Mouse (Mus musculus): ENCODE results near the gene Rbfox1. TPM values are rescaled to one million over a fixed set of nuclear protein-coding genes. Genes with fewer than 3 reads are reported as not detected.

Rbfox1 gene
- polyA plus RNA-seq, 1 experiment from 2014 or later, result 4.7 TPM

DNA sequence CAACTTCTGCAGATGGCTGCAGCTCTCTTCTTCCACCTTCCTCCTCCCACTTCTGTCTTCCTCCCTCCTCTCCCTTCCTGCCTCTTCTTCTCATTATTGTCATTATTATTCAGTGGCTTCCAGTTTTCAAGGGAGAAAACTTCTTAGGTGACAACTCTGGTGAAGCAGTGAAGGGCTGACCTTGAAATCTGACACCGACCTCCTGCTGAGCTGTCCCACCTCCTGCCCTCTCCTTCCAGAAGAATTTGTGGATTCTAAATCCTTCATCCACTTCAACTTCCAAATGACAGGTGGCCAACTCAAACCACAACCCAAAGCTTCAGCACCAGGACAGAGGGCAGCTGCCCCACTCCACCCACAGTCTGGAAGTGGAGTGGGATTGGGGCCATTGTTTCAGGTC lies 134.2 kb downstream of the Rbfox1 start:
- H3K9ac ChIP-seq (ENCODE audit: low read length), result no peak overlapping the region
- H3K4me1 ChIP-seq (ENCODE audit: control insufficient read depth in 2 of 2, insufficient read depth in 2 of 2, low read length in 2 of 2), result no peaks in the 10 kb centered on the region
- H3K4me2 ChIP-seq (ENCODE audit: low read length), result no peak overlapping the region
- H3K27me3 ChIP-seq (ENCODE audit: control insufficient read depth, insufficient read depth, low read length), result no peaks in the 10 kb centered on the region
- ATAC-seq (ENCODE audit: insufficient number of reproducible peaks, insufficient read depth, low FRiP score, low read depth), result no peak
- no peak overlapping the region for H3K27ac ChIP-seq (replicated peaks in 1 of 2; ENCODE audit: control insufficient read depth in 1 of 2, insufficient read depth in 1 of 2, low read depth in 2 of 2, low read length in 2 of 2)
- no peaks in the 10 kb centered on the region for H3K36me3 ChIP-seq (ENCODE audit: control insufficient read depth, insufficient read depth, low read length)
- H3K4me3 ChIP-seq (ENCODE audit: control insufficient read depth in 1 of 2, insufficient read depth in 1 of 2, low read depth in 1 of 2, low read length in 2 of 2), result no peak overlapping the region
- no peaks in the 10 kb centered on the region for H3K9me3 ChIP-seq (ENCODE audit: control insufficient read depth, low read length)
- 6% methylated on average over 1 of the region's 1 CpGs for WGBS

DNA sequence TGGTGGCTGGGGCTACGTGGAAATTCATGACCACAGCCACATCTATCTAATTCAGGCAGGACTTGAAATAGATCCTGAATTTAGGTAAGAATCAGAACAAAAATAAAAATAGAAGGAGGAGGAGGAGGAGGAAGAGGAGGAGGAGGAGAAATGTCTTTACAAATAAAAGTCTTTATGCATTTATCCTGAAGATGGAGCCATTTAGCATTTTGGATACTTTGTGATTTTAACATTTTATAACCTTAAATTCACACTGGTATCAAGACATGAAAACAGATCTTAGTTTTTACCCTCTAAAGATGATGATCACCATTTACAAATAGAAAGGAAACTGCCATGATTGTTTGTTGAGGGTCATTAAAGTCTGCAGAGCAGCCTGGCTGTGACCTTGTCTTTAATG lies 146.1 kb downstream of the Rbfox1 start:
- H3K4me3 ChIP-seq (ENCODE audit: control insufficient read depth in 1 of 2, insufficient read depth in 1 of 2, low read depth in 1 of 2, low read length in 2 of 2), result no peak overlapping the region
- no peaks in the 10 kb centered on the region; the same call in 1 of the 2 replicates for H3K27me3 ChIP-seq (ENCODE audit: control insufficient read depth, insufficient read depth, low read length)
- ATAC-seq (ENCODE audit: insufficient number of reproducible peaks, insufficient read depth, low FRiP score, low read depth), result no peak
- H3K4me2 ChIP-seq (ENCODE audit: low read length), result no peak overlapping the region
- no peaks in the 10 kb centered on the region for H3K36me3 ChIP-seq (ENCODE audit: control insufficient read depth, insufficient read depth, low read length)
- WGBS, result 77% methylated on average over 1 of the region's 1 CpGs
- no peaks in the 10 kb centered on the region for H3K9me3 ChIP-seq (ENCODE audit: control insufficient read depth, low read length)
- no peak overlapping the region for H3K27ac ChIP-seq (replicated peaks in 1 of 2; ENCODE audit: control insufficient read depth in 1 of 2, insufficient read depth in 1 of 2, low read depth in 2 of 2, low read length in 2 of 2)
- H3K4me1 ChIP-seq (ENCODE audit: control insufficient read depth in 2 of 2, insufficient read depth in 2 of 2, low read length in 2 of 2), result no peaks in the 10 kb centered on the region
- H3K9ac ChIP-seq (ENCODE audit: low read length), result no peak overlapping the region

- no peak overlapping the region for H3K4me2 ChIP-seq (ENCODE audit: low read length)
- 85% methylated on average over 7 of the region's 7 CpGs for WGBS
Observed at GRCm38 (mm10) chr16:6032563-6032962, 147.4 kb downstream of the Rbfox1 start.

DNA sequence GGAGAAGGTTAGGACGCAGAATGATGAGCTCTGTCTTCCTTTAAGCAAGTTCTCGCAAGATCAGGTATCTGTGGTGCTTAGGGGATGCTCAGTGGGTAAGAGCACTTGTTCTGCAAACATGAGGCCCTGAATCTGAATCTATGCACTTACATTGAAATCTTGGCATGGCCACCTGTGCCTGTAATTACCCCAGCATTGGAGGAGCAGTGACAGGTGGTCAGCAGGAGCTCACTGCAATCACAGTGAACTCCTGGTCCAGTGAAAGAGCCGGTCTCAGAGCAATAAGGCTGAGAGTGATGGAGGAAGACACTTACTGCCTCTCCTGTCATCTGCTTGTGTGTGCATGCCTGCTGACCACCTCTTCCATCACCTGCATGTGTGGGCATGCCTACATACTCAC lies 149.7 kb downstream of the Rbfox1 start:
- no peak overlapping the region for H3K4me3 ChIP-seq (ENCODE audit: control insufficient read depth in 1 of 2, insufficient read depth in 1 of 2, low read depth in 1 of 2, low read length in 2 of 2)
- no peaks in the 10 kb centered on the region for H3K9me3 ChIP-seq (ENCODE audit: control insufficient read depth, low read length)
- no peak for ATAC-seq (ENCODE audit: insufficient number of reproducible peaks, insufficient read depth, low FRiP score, low read depth)
- WGBS, result 82% methylated on average over 3 of the region's 3 CpGs
- no peak overlapping the region for H3K4me2 ChIP-seq (ENCODE audit: low read length)
- H3K36me3 ChIP-seq (ENCODE audit: control insufficient read depth, insufficient read depth, low read length), result no peaks in the 10 kb centered on the region
- H3K27ac ChIP-seq (replicated peaks in 1 of 2; ENCODE audit: control insufficient read depth in 1 of 2, insufficient read depth in 1 of 2, low read depth in 2 of 2, low read length in 2 of 2), result no peak overlapping the region
- H3K27me3 ChIP-seq (ENCODE audit: control insufficient read depth, insufficient read depth, low read length), result no peaks in the 10 kb centered on the region; the same call in 1 of the 2 replicates
- H3K4me1 ChIP-seq (ENCODE audit: control insufficient read depth in 2 of 2, insufficient read depth in 2 of 2, low read length in 2 of 2), result no peaks in the 10 kb centered on the region
- H3K9ac ChIP-seq (ENCODE audit: low read length), result no peak overlapping the region

More at GRCm38 (mm10) chr16:6032563-6032962, 147.4 kb downstream of the Rbfox1 start:
- Histone ChIP-seq H3K36me3 (ENCODE audit: control insufficient read depth, insufficient read depth, low read length) (no peaks in the 10 kb centered on the region), H3K27me3 (ENCODE audit: control insufficient read depth, insufficient read depth, low read length) (no peaks in the 10 kb centered on the region; the same call in 1 of the 2 replicates), H3K4me1 (ENCODE audit: control insufficient read depth in 2 of 2, insufficient read depth in 2 of 2, low read length in 2 of 2) (no peaks in the 10 kb centered on the region), H3K4me3 (ENCODE audit: control insufficient read depth in 1 of 2, insufficient read depth in 1 of 2, low read depth in 1 of 2, low read length in 2 of 2) (no peak overlapping the region), H3K9ac (ENCODE audit: low read length) (no peak overlapping the region), H3K27ac (replicated peaks in 1 of 2; ENCODE audit: control insufficient read depth in 1 of 2, insufficient read depth in 1 of 2, low read depth in 2 of 2, low read length in 2 of 2) (no peak overlapping the region), H3K9me3 (ENCODE audit: control insufficient read depth, low read length) (no peaks in the 10 kb centered on the region)
- no peak for ATAC-seq (ENCODE audit: insufficient number of reproducible peaks, insufficient read depth, low FRiP score, low read depth)

DNA sequence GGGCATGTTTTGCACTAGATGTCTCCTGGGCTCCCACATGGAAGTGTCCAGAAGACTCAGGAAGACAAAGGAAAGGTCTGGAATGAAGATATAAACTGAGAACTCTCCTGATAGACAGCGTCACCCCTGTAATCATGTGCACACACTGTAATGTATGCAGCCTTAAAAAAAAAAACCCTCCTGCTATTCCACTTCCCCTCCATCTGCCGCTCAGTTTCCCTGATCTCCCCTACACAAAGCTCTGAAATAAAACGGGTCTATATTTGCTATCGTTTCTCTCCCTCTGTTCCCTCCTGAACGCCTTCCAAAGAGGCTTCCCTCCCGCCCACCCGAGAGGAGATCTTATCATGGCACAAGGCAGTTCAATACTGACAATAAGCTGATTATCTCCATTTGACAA lies 151.9 kb downstream of the Rbfox1 start:
- Histone ChIP-seq H3K4me2 (ENCODE audit: low read length) (no peak overlapping the region), H3K27me3 (ENCODE audit: control insufficient read depth, insufficient read depth, low read length) (no peaks in the 10 kb centered on the region), H3K36me3 (ENCODE audit: control insufficient read depth, insufficient read depth, low read length) (no peaks in the 10 kb centered on the region), H3K4me1 (ENCODE audit: control insufficient read depth in 2 of 2, insufficient read depth in 2 of 2, low read length in 2 of 2) (no peaks in the 10 kb centered on the region), H3K9ac (ENCODE audit: low read length) (no peak overlapping the region), H3K27ac (replicated peaks in 1 of 2; ENCODE audit: control insufficient read depth in 1 of 2, insufficient read depth in 1 of 2, low read depth in 2 of 2, low read length in 2 of 2) (no peak overlapping the region), H3K9me3 (ENCODE audit: control insufficient read depth, low read length) (no peaks in the 10 kb centered on the region), H3K4me3 (ENCODE audit: control insufficient read depth in 1 of 2, insufficient read depth in 1 of 2, low read depth in 1 of 2, low read length in 2 of 2) (no peak overlapping the region)
- ATAC-seq (ENCODE audit: insufficient number of reproducible peaks, insufficient read depth, low FRiP score, low read depth), result no peak
- WGBS, result 72% methylated on average over 7 of the region's 7 CpGs

- Histone ChIP-seq H3K4me1 (ENCODE audit: control insufficient read depth in 2 of 2, insufficient read depth in 2 of 2, low read length in 2 of 2) (no peaks in the 10 kb centered on the region), H3K4me3 (ENCODE audit: control insufficient read depth in 1 of 2, insufficient read depth in 1 of 2, low read depth in 1 of 2, low read length in 2 of 2) (no peak overlapping the region), H3K4me2 (ENCODE audit: low read length) (no peak overlapping the region), H3K9me3 (ENCODE audit: control insufficient read depth, low read length) (no peaks in the 10 kb centered on the region), H3K9ac (ENCODE audit: low read length) (no peak overlapping the region), H3K36me3 (ENCODE audit: control insufficient read depth, insufficient read depth, low read length) (no peaks in the 10 kb centered on the region), H3K27me3 (ENCODE audit: control insufficient read depth, insufficient read depth, low read length) (no peaks in the 10 kb centered on the region), H3K27ac (replicated peaks in 1 of 2; ENCODE audit: control insufficient read depth in 1 of 2, insufficient read depth in 1 of 2, low read depth in 2 of 2, low read length in 2 of 2) (no peak overlapping the region)
- ATAC-seq (ENCODE audit: insufficient number of reproducible peaks, insufficient read depth, low FRiP score, low read depth), result no peak
- WGBS, result 65% methylated on average over 3 of the region's 3 CpGs
Observed at GRCm38 (mm10) chr16:6042766-6043165, 157.6 kb downstream of the Rbfox1 start.

- Histone ChIP-seq H3K4me1 (ENCODE audit: control insufficient read depth in 2 of 2, insufficient read depth in 2 of 2, low read length in 2 of 2) (no peaks in the 10 kb centered on the region), H3K4me3 (ENCODE audit: control insufficient read depth in 1 of 2, insufficient read depth in 1 of 2, low read depth in 1 of 2, low read length in 2 of 2) (no peak overlapping the region), H3K36me3 (ENCODE audit: control insufficient read depth, insufficient read depth, low read length) (no peaks in the 10 kb centered on the region), H3K4me2 (ENCODE audit: low read length) (no peak overlapping the region), H3K9me3 (ENCODE audit: control insufficient read depth, low read length) (no peaks in the 10 kb centered on the region), H3K27me3 (ENCODE audit: control insufficient read depth, insufficient read depth, low read length) (no peaks in the 10 kb centered on the region), H3K27ac (replicated peaks in 1 of 2; ENCODE audit: control insufficient read depth in 1 of 2, insufficient read depth in 1 of 2, low read depth in 2 of 2, low read length in 2 of 2) (no peak overlapping the region), H3K9ac (ENCODE audit: low read length) (no peak overlapping the region)
- no peak for ATAC-seq (ENCODE audit: insufficient number of reproducible peaks, insufficient read depth, low FRiP score, low read depth)
- WGBS, result 77% methylated on average over 1 of the region's 1 CpGs
Observed at GRCm38 (mm10) chr16:6048601-6049000, 163.4 kb downstream of the Rbfox1 start.

DNA sequence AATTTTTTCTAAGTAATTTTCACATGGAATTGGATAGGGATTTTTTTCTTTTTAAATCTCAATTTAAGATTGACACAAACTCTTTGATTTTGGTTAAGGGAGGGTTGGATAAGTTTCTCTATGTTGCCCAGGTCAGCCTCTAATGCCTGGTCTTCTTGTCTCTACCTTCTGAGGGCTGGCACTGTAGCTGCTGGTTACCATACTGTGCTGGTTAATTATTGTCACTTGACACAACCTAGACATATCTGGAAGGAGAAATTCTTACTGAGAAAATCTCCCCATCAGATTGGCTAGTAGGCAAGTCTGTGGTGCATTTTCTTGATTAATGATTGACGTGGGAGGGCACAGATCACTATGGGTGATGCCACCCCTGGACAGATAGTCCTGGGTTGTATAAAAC lies 177.3 kb downstream of the Rbfox1 start:
- peaks cover 0 to 2% of the 10 kb centered on the region in 2 experiments; a peak in 1 of 4 replicates for H3K4me1 ChIP-seq (ENCODE audit: control insufficient read depth in 2 of 2, insufficient read depth in 2 of 2, low read length in 2 of 2)
- 73% methylated on average over 1 of the region's 1 CpGs for WGBS
- H3K36me3 ChIP-seq (ENCODE audit: control insufficient read depth, insufficient read depth, low read length), result no peaks in the 10 kb centered on the region
- ATAC-seq (ENCODE audit: insufficient number of reproducible peaks, insufficient read depth, low FRiP score, low read depth), result no peak
- H3K27me3 ChIP-seq (ENCODE audit: control insufficient read depth, insufficient read depth, low read length), result no peaks in the 10 kb centered on the region
- H3K9ac ChIP-seq (ENCODE audit: low read length), result no peak overlapping the region
- H3K4me3 ChIP-seq (ENCODE audit: control insufficient read depth in 1 of 2, insufficient read depth in 1 of 2, low read depth in 1 of 2, low read length in 2 of 2), result no peak overlapping the region
- H3K9me3 ChIP-seq (ENCODE audit: control insufficient read depth, low read length), result no peaks in the 10 kb centered on the region
- no peak overlapping the region for H3K4me2 ChIP-seq (ENCODE audit: low read length)
- no peak overlapping the region for H3K27ac ChIP-seq (replicated peaks in 1 of 2; ENCODE audit: control insufficient read depth in 1 of 2, insufficient read depth in 1 of 2, low read depth in 2 of 2, low read length in 2 of 2)
